Mouse (Mus musculus) neural tube, embryonic 11.5 days (tissue): Measurements from ENCODE around the gene Asic2. TPM values are rescaled to one million over a fixed set of nuclear protein-coding genes. Genes with fewer than 3 reads are reported as not detected.
A peak's percentile ranks its signal among the peaks of the same experiment; 100 is the strongest.

Experiments
- ATAC-seq: fragments of 200-750 bp; cut with Nextera tagmentation; 2 replicates; pipeline ENCODE4 v1.8.0; 2017; ENCODE audit warnings: moderate number of reproducible peaks, mild to moderate bottlenecking, moderate TSS enrichment, moderate library complexity; ENCODE audit not compliant: insufficient read depth, low FRiP score, low TSS enrichment
- DNase-seq: peaks from one replicate; pipeline ENCODE4 v3.0.0-alpha.2; 2015; ENCODE audit warnings: low spot score
- H3K27ac ChIP-seq: fragments of 300-500 bp; sonication (generic); 2 replicates; pipeline ENCODE4 v1.5.1; 2014; ENCODE audit warnings: low read depth, mild to moderate bottlenecking, low read length
- H3K27me3 ChIP-seq: fragments of 300-500 bp; sonication (generic); 2 replicates; pipeline ENCODE4 v1.6.1; 2014; ENCODE audit warnings: mild to moderate bottlenecking, low read length, mixed read lengths; ENCODE audit not compliant: control insufficient read depth, insufficient read depth
- H3K36me3 ChIP-seq: fragments of 300-500 bp; sonication (generic); 2 replicates; pipeline ENCODE4 v1.6.1; 2014; ENCODE audit warnings: mild to moderate bottlenecking, low read length, moderate library complexity, mixed read lengths; ENCODE audit not compliant: control insufficient read depth, insufficient read depth
- H3K4me1 ChIP-seq: fragments of 300-500 bp; sonication (generic); 2 replicates; pipeline ENCODE4 v1.6.1; 2014; ENCODE audit warnings: low read length, mixed read lengths; ENCODE audit not compliant: control insufficient read depth, insufficient read depth
- H3K4me2 ChIP-seq: fragments of 300-500 bp; sonication (generic); 2 replicates; pipeline ENCODE4 v1.6.1; 2014; ENCODE audit warnings: low read depth, mild to moderate bottlenecking, moderate library complexity
- H3K4me3 ChIP-seq: fragments of 300-500 bp; sonication (generic); 2 replicates; pipeline ENCODE4 v1.5.1; 2014; ENCODE audit warnings: low read depth, low read length
- H3K9ac ChIP-seq: fragments of 300-500 bp; sonication (generic); 2 replicates; pipeline ENCODE4 v1.6.1; 2014; ENCODE audit warnings: mild to moderate bottlenecking, low read length
- H3K9me3 ChIP-seq: fragments of 300-500 bp; sonication (generic); 2 replicates; pipeline ENCODE4 v1.6.1; 2016; ENCODE audit warnings: low read length; ENCODE audit not compliant: control insufficient read depth
- WGBS: fragments of 180-500 bp; shearing (Covaris S2); extraction: QIAGEN DNeasy Blood & Tissue Kit; methylation state at CpG from one replicate; pipeline ENCODE4 v1.1.7; 2014; 5-methylcytosine and 5-hydroxymethylcytosine counted together
- polyA plus RNA-seq: library from polyadenylated mRNA; unstranded; fragments of >200 nt; fragmentation: Nextera tagmentation; extraction: Ambion mirVana; gene quantifications from 2 replicates; pipeline ENCODE4 v1.2.1, GENCODE M21; 2014

Gene Asic2
- polyA plus RNA-seq, 1 experiment from 2014 or later: 2.5 TPM

DNA sequence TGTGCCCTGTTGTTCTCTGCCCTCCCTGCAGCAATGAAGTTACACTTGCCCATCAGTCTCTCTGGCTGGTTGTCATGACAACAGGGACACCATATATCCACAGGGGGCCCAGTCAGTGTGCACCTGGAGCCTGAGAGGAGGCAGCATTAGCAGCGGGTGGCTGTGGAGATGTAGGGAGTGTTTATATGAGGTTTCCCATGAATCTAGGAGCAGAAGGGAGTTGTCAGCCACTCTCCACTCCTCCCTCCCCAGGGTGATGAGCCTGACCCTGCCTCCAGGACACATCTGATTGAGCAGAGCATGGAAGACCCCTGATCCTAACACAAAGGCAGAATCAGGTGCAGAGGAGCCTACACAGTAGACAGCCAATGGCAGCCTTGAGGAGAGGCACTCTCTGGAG is 514.1 kb downstream of the Asic2 start:
- peak; percentile 65 for ATAC-seq
- no peak overlapping the region for H3K27ac ChIP-seq

DNA sequence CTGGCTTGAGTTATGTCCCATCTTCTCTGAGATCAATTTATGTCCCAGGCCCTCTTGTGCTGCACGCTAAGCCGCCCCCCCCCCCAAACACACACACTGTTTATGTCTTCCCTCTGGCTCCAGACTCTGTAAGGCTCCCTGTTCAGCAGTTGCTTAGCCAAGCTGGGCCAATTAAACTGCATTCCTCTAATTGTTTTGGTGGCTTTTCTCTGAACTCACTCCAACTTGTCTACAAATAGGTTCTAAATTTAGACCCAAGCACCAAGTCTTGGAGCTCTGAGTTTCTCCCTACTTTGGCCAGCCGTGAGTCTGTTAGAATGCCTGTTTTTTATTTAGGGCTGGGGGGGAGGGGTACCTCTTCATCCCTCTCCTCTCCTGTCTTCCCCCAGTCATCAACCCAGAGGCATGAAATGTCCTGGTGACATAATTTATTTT is 519.0 kb downstream of the Asic2 start:
- no peaks in the 10 kb centered on the region for H3K36me3 ChIP-seq
- ATAC-seq: no peak
- peak; percentile 21 for DNase-seq
- no peak overlapping the region for H3K9ac ChIP-seq
- no peaks in the 10 kb centered on the region for H3K9me3 ChIP-seq
- H3K27ac ChIP-seq: no peak overlapping the region
- peaks cover 10% of the 10 kb centered on the region for H3K4me1 ChIP-seq
- H3K4me3 ChIP-seq: no peak overlapping the region
- H3K27me3 ChIP-seq: no peaks in the 10 kb centered on the region
- WGBS: 20% methylated on average over 3 of the region's 3 CpGs
- H3K4me2 ChIP-seq: no peak overlapping the region

More for the DNA sequence above, 514.1 kb downstream of the Asic2 start:
- no peak overlapping the region for H3K4me3 ChIP-seq
- H3K27me3 ChIP-seq: no peaks in the 10 kb centered on the region
- no peaks in the 10 kb centered on the region for H3K36me3 ChIP-seq
- no peak overlapping the region; the same call in 1 of the 2 replicates for H3K9ac ChIP-seq
- DNase-seq: peak; percentile 53
- H3K4me2 ChIP-seq: no peak overlapping the region
- WGBS: 7% methylated on average over 1 of the region's 1 CpGs
- H3K4me1 ChIP-seq: peaks cover 12% of the 10 kb centered on the region
- no peaks in the 10 kb centered on the region for H3K9me3 ChIP-seq

- Histone ChIP-seq H3K4me2 (no peak overlapping the region), H3K4me1 (no peaks in the 10 kb centered on the region), H3K4me3 (no peak overlapping the region), H3K36me3 (no peaks in the 10 kb centered on the region), H3K9ac (no peak overlapping the region), H3K27me3 (no peaks in the 10 kb centered on the region), H3K9me3 (no peaks in the 10 kb centered on the region), H3K27ac (no peak overlapping the region)
- DNase-seq (no peak), ATAC-seq (no peak)
- WGBS: 82% methylated on average over 1 of the region's 1 CpGs
Observed at GRCm38 (mm10) chr11:81446347-81446746, 521.9 kb downstream of the Asic2 start.

DNA sequence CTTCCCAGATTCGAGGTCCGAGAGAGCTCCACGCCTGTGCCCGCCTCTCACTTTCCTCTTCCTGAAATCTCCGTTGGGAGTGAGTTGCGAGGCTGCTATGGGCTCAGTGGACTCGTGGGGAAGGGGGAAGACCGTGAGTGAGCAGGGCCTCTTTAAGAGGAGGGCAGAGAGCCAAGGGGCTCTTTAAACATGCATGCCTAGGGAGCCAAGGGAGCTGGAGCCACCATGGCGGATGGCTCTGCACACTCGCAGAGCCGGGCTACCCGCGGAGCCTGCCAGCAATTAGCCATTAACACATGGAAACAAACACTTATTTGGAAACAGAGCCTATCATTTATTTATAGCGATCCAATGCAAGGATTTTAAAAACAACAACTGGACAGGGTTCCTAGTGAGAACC is 541.4 kb downstream of the Asic2 start:
- ATAC-seq (no peak), DNase-seq (no peak)
- no peaks in the 10 kb centered on the region for H3K4me1 ChIP-seq
- no peak overlapping the region for H3K4me3 ChIP-seq
- no peak overlapping the region for H3K27ac ChIP-seq
- no peaks in the 10 kb centered on the region for H3K9me3 ChIP-seq
- no peaks in the 10 kb centered on the region for H3K27me3 ChIP-seq
- no peak overlapping the region for H3K4me2 ChIP-seq
- WGBS: 68% methylated on average over 14 of the region's 14 CpGs
- H3K36me3 ChIP-seq: no peaks in the 10 kb centered on the region
- no peak overlapping the region for H3K9ac ChIP-seq

DNA sequence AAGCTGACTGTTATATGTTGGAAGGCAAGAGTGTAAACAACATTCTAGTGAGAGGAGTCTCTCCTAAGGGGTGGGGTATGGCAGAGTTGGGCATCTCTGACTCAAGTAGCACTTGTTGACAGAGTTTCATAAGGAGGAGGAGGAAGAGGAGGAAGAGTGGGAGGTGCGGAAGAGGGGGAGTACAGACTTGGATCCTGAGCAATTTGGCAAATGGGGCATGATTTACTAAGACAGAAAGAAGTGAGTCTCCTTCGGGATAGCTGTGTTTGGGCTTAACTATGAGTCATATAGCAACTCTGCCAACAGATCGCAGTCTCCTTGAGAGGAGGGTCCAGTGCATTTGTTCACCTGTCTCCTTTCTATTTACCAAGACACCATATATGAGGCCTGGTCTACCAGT is 549.1 kb downstream of the Asic2 start:
- Histone ChIP-seq H3K4me3 (no peak overlapping the region), H3K36me3 (no peaks in the 10 kb centered on the region), H3K27ac (no peak overlapping the region), H3K9me3 (no peaks in the 10 kb centered on the region), H3K27me3 (no peaks in the 10 kb centered on the region), H3K4me2 (no peak overlapping the region), H3K4me1 (no peaks in the 10 kb centered on the region), H3K9ac (no peak overlapping the region)
- ATAC-seq: no peak
- no peak for DNase-seq
- 90% methylated on average over 3 of the region's 3 CpGs for WGBS

DNA sequence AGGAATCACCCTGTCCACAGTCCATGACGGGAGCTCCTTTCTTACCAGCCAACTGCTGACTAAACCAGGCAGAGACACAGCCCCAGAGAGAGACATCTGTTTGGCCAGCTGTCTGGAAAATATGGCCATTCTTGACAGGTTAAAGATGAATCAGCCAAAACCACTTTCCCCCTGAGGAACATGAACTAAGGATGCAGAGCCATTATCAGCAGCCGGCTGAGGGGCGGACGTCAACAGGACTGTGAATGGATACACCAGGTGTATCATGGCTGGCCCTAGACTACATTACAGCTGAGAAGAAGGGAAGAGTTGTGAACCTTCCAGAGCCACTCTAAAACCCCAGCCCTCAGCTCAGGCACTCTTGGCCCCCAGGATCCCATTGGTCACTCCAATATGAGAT is 550.2 kb downstream of the Asic2 start:
- H3K4me3 ChIP-seq: no peak overlapping the region
- no peaks in the 10 kb centered on the region for H3K36me3 ChIP-seq
- WGBS: 89% methylated on average over 4 of the region's 4 CpGs
- H3K27ac ChIP-seq: no peak overlapping the region
- ATAC-seq (no peak), DNase-seq (no peak)
- H3K9me3 ChIP-seq: no peaks in the 10 kb centered on the region
- H3K4me1 ChIP-seq: no peaks in the 10 kb centered on the region
- no peak overlapping the region for H3K9ac ChIP-seq
- H3K4me2 ChIP-seq: no peak overlapping the region
- H3K27me3 ChIP-seq: no peaks in the 10 kb centered on the region

DNA sequence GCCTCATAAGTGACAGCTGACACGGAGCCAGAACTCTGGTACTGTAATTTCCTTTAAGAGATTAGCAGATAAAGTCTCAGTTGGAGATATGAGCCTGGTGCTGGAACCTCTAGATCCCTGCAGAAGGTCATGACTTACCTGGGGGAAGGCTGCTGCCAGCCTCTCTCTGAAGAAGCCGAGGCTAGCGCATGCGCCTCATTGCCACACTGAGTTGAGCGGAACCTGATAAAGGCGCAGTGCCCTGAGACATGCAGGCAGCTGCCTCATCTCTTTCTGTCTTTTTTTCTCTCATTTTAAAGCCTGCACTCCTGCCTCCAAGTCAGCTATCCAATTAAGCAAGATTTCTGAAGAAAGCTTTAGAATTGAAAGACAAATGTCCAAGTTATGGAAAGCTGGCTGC is 551.9 kb downstream of the Asic2 start:
- no peaks in the 10 kb centered on the region for H3K4me1 ChIP-seq
- no peaks in the 10 kb centered on the region for H3K36me3 ChIP-seq
- H3K9ac ChIP-seq: no peak overlapping the region
- no peak overlapping the region for H3K27ac ChIP-seq
- H3K9me3 ChIP-seq: no peaks in the 10 kb centered on the region
- no peak overlapping the region for H3K4me2 ChIP-seq
- 92% methylated on average over 6 of the region's 6 CpGs for WGBS
- DNase-seq: no peak
- no peak for ATAC-seq
- no peaks in the 10 kb centered on the region for H3K27me3 ChIP-seq
- H3K4me3 ChIP-seq: no peak overlapping the region

DNA sequence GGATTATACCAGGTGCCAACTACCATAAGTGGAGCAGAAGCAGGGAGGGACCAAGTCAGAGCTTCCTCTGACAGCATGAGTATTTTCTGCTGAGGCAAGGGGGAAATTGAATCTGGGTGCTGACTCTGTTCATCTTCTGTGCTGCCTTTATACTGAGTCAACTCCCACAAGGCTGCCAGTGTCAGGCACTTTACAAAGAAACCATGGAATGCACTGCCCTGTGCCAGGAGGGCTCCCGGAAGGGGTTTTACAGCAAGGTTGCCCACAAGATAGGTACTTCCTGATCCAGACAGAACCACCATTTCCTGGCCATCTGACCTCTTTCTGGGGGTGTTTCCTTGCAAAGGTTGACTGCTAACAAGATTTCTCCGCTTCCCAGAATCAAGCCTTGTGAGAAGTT is 553.7 kb downstream of the Asic2 start:
- Histone ChIP-seq H3K4me3 (no peak overlapping the region), H3K27me3 (no peaks in the 10 kb centered on the region), H3K9me3 (no peaks in the 10 kb centered on the region), H3K4me1 (no peaks in the 10 kb centered on the region), H3K4me2 (no peak overlapping the region), H3K36me3 (no peaks in the 10 kb centered on the region), H3K27ac (no peak overlapping the region), H3K9ac (no peak overlapping the region)
- 93% methylated on average over 2 of the region's 2 CpGs for whole genome bisulfite sequencing
- ATAC-seq: no peak
- no peak for DNase-seq

DNA sequence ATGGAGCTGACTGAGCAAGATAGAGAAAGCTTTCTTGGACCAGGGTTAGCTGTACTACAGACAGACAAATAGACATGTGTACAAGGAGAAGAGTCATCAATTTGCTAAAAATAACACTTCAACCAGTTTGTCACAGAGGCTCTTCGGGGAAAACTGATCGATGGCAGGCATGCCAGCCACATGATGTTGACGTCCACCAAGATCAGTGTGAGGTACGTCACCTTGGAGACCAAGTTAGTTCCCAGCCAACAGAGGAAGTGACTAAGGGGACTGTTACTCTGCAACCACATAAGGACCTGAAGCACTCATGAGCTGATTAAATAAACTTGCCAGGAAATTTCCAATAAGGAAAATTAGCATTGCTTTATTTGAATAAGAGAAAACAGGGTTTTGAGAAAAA is 557.0 kb downstream of the Asic2 start:
- Histone ChIP-seq H3K36me3 (no peaks in the 10 kb centered on the region), H3K4me1 (no peaks in the 10 kb centered on the region), H3K27ac (no peak overlapping the region), H3K9me3 (no peaks in the 10 kb centered on the region), H3K4me3 (no peak overlapping the region), H3K9ac (no peak overlapping the region), H3K4me2 (no peak overlapping the region), H3K27me3 (no peaks in the 10 kb centered on the region)
- DNase-seq (no peak), ATAC-seq (no peak)
- 78% methylated on average over 4 of the region's 4 CpGs for WGBS
